Mouse (Mus musculus): ENCODE data around the gene Kcnk6.

GRCm38 (mm10) chr7:29263831-29264230, 31.5 kb upstream of the Kcnk6 start:
- TF ChIP-seq POLR2A (IDR thresholded peaks at IDR 0.05; ENCODE audit: borderline replicate concordance, extremely low read depth, low read depth, low read length) (no peak), CTCF (IDR thresholded peaks at IDR 0.05; ENCODE audit: insufficient read depth, low read length) (no peak)

All from lung, adult 2 months (tissue).